Mouse (Mus musculus): ENCODE measurements around the gene Kazald1.

DNA sequence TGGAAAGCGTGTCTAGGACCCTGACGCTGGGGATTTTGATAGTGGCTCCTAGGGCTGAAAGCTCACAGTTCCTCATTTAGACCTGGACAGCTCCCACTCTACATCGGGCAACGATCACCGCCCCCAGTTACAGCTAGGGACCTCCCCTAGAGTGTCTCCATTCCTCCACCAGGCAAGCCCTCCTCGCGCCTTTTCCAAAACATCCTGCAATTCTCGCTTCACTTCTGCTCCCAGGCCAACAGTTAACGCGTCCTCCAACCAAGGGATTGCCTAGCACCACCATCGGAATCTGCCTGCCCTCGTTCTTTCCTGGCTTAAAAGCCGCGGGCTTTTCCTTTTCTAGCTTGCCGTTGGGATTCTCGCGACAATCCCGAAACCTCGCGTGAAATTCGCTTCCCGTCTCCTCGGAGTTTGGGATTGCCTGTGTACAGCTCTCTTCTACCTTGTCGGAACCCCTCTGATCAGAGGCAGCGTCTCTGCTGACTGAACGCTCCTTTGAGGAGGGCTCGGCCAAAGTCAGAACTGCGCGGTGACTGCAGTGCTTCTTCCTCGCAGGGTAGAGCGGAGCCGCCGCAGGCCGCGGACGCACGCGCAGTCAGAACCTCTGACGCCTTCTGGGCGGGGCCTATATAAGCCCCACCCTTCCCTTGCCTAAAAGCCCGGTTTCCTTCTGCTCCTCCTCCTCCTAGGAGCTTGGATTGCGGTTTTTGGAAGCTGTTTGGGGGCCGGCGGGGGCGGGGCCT, at the start of gene Kazald1:
- TF ChIP-seq CTCF (IDR thresholded peaks at IDR 0.05; ENCODE audit: borderline replicate concordance, extremely low read depth, insufficient read depth, insufficient read length) (no peak), POLR2A (IDR thresholded peaks at IDR 0.05; ENCODE audit: borderline replicate concordance, extremely low read depth, insufficient read depth, insufficient read length, poor library complexity, severe bottlenecking) (peak; percentile 44; the same call in 1 of the 2 replicates)

Data from brain, embryonic 14.5 days (tissue).